Mouse (Mus musculus) spleen, adult 2 months (tissue): Measurements from ENCODE around the gene Gm5269.

Experiments used
- CTCF ChIP-seq: fragments of 200-500 bp; IDR thresholded peaks from 2 replicates; pipeline ENCODE4 v1.5.1; 2011; ENCODE audit warnings: mild to moderate bottlenecking, inconsistent platforms; ENCODE audit not compliant: insufficient read depth, insufficient read length, insufficient replicate concordance; ENCODE audit errors: extremely low read depth
- POLR2A ChIP-seq: fragments of 200-500 bp; IDR thresholded peaks from 2 replicates; pipeline ENCODE4 v1.6.1; 2011; ENCODE audit warnings: low read depth, low read length, inconsistent platforms

GRCm38 (mm10) chr1:45873250-45873649, 16.8 kb downstream of the Gm5269 start:
- TF ChIP-seq CTCF (no peak), POLR2A (no peak)
